Mouse (Mus musculus): ENCODE measurements around the gene Synj2.
"Not testable (repeated sequence)": the region's sequence is repeated elsewhere in the genome, so short reads cannot be mapped to it uniquely, and the experiment has no call there.

The Synj2 gene

DNA sequence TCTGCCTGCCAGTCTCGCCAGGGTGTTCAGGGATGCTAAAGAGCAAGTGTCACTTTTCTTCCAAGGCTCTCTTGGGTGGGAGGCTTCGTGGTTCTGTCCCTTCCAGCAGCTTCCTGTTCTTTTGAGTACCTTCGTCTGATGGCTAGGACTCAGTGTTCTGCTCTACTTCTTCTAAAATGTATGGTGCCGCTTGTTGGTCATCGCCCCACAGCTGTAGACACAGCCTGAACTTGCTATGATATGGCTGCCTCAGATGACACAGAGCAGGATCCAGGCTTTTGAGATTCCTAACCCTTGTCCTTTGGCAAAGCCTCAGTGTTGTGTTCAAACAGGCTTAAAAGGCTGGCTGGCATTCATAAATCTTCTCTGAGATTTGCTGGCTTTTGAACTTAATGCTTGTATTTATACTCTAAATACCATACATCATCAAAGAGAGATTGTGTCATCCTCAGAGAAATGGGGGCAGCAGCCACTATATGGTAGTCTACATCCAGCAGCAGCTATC lies 58.0 kb downstream of the Synj2 start:
- DNase-seq (ENCODE audit: extremely low spot score, low spot score), result no peak

GRCm38 (mm10) chr17:6000864-6001319 lies 59.8 kb downstream of the Synj2 start:
- no peak for DNase-seq (ENCODE audit: extremely low spot score, low spot score)

DNA sequence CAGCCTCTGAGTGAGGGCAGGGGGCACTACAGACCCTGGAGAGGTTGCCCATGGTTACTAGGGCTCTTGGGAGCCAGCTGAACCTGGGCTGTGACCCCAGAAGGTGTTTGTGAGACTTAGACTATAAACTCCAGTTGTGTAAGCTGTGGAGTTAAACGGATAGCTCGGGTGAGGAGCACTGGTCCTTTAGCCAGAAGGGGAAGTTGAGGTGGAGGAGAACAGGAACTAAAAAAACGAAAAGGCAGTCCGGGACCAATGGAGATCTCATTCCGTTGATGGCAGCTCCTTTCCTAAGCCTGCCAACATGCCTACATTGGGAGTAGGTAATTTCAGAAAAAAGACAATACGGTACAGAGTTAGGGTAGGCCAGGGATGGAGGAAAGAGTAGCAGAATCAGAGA lies 60.3 kb downstream of the Synj2 start:
- no peak for DNase-seq (ENCODE audit: extremely low spot score, low spot score)

DNA sequence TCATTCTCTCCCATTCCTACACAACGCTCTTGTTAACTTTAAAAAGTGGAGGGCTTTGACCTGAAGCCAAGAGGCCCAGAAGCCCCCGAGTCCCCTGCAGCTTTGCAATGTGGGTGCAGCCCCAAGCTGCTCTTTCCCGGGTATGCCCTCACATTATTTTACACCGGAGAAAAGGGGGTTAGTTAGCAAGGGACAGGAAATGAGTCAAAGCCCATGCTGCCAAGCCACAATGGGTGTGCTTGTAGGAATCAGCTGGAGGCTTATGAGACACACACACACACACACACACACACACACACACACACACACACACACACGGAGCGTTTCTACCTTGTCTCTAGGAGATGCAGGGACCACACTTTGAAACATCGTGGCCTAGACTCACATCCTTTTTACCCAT lies 60.8 kb downstream of the Synj2 start:
- no peak for DNase-seq (ENCODE audit: extremely low spot score, low spot score)

DNA sequence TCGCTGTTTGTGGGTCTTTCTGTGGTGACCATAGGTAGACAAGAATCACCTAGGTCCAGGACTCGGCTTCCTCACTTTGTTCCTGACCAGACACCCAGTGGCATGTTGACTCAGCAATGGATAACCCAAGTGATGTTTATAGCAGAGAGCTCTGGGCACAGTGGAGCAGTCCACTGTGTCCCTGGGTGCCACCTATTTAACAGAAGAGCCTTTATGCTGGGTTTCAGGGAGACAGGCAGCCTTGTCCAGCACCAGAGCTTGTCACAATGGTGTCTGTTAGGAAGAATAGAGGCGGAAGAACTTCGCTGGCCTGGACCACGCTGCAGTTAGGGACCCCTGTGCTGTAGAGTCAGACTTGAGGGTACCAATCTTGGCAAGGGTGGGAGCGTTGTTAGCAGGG lies 61.5 kb downstream of the Synj2 start:
- DNase-seq (ENCODE audit: extremely low spot score, low spot score), result no peak

DNA sequence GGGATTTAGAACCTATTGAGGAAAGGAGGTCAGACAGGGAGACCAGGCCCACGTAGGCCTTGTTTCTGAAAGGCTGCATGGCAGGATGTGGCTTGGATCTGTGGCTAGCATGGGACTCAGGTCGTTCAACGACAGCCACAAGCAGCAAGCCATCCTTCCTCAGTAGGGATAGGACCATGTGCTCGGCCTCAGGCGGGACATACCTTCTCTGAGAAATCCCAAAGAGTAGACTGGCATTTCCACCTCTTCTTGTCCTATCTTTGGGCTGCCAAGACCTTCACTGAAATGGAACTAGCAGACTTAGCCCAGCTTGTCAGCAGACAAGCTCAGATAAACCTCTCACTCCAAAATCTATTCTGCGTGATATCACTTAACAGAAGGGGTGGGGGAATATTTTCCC lies 62.6 kb downstream of the Synj2 start:
- DNase-seq (ENCODE audit: extremely low spot score, low spot score), result no peak

- DNase-seq (ENCODE audit: extremely low spot score, low spot score), result no peak
Measured at GRCm38 (mm10) chr17:6005246-6005637, 64.2 kb downstream of the Synj2 start.

DNA sequence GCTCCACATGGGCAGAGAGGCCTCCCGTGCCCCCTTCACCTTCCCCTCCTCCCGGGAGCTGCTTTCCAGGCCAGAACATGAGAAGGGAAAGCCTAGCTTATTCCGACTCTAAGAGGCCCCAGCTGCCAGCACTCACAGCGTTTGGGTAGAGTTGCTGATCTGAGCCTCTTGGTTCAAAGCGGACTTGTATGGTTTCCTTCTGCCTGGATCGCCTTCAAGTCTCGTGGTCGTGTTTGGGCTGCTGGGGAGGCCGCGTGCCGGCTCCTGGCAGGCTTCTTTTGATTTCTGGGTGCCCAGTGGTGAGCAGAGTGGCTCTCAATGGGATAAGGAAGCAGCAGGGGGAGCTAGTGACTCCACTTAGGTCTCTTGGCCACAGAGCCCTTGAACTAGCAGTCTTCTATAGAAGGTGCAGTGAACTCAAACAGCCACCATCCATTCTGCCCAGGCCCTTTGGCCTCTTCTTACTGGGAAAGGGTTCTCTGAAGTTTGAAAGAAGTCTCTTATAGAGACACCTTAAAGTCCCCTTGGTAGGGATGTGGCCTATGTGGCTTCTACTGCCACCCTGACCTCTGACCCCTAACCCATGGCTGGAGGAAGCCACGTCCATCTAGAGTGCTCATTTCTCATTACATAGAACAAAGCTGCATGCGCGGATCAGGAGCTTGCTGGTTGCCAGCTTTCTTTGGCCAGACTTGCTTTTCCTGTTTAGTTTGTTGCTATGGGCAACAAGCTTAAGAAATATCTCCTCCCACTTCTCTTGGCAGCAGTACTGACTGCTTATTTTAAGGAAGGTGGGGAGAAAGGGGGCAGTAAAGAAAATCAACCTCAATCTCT lies 64.8 kb downstream of the Synj2 start:
- peak; percentile 36 for DNase-seq (ENCODE audit: extremely low spot score, low spot score)

DNA sequence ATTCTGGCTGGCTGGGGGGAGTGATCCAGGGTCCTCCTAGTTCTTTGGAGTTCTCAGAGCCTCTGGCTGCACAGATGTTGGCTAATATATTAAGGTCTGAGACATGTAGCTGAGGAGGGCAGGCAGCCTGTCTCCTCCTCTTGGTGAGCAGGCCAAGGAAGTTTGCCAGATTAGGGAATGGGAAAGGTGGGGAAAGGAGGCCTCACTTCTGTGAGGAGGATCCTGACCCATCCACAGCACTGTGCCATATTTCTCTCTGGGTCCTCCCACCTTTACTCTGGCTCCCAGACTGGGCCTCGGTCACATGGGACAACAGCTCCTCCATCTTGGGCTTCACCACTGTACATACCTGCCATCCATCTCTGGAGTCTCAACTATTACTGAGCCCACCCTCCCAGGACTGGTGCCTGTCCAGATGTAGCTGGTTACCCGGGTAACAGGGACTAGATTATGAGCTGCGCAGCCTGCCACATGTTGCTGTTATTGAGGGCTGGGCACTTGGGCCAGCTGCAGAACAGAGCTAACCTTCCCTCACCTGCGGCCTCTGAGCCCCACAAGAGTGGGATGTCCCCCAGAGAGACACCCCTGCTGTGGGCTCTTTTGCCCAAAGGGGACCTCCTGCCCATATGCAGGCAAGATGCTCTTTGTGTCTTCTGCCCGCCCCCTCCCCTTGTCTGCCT lies 66.2 kb downstream of the Synj2 start:
- DNase-seq (ENCODE audit: extremely low spot score, low spot score), result no peak

GRCm38 (mm10) chr17:6007902-6008301 lies 66.8 kb downstream of the Synj2 start:
- no peak for DNase-seq (ENCODE audit: extremely low spot score, low spot score)

DNA sequence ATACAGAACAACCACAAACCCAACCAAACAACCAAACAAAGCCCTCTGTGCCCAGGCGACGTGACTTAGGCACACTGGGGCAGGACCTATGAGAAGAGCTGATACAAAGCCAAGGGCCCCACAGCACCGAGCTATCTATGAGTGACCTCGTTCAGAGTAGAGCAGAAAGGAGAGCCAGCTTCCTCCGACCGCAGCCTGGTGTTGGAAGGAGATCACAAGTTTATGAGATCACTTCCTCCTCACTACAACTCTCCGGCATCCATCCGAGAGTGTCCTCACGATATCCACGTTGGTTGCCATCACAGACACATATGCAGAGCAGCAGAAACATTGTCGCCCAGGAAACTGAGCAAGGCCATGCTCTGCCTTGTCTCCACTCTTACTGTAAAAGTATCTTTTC lies 67.5 kb downstream of the Synj2 start:
- no peak for DNase-seq (ENCODE audit: extremely low spot score, low spot score)

GRCm38 (mm10) chr17:6009606-6010005 lies 68.5 kb downstream of the Synj2 start:
- no peak for DNase-seq (ENCODE audit: extremely low spot score, low spot score)

DNA sequence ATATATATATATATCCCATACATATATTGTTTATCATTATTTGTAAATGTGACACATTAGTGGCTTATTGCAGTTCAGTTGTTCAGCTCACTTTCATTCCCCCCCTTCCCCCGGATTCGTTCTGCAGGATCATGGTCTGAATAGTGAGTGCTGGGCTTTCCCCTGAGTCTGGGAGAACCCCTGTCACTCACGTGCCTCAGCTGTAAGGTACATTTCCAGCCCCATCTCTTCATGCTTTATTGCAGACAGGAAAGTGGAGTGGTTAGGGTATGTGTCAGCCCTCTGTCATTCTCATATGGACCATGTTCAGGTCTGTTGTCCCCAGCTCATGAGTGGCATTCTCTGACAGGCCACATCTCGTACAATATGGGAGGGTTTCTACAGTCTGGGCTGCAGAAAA lies 72.0 kb downstream of the Synj2 start:
- no peak for DNase-seq (ENCODE audit: extremely low spot score, low spot score)

- DNase-seq (ENCODE audit: extremely low spot score, low spot score), result no peak
Measured at GRCm38 (mm10) chr17:6014985-6015384, 73.9 kb downstream of the Synj2 start.

- DNase-seq (ENCODE audit: extremely low spot score, low spot score), result no peak
Measured at GRCm38 (mm10) chr17:6016213-6016780, 75.2 kb downstream of the Synj2 start.

GRCm38 (mm10) chr17:6017268-6017667 lies 76.2 kb downstream of the Synj2 start:
- no peak for DNase-seq (ENCODE audit: extremely low spot score, low spot score)

DNA sequence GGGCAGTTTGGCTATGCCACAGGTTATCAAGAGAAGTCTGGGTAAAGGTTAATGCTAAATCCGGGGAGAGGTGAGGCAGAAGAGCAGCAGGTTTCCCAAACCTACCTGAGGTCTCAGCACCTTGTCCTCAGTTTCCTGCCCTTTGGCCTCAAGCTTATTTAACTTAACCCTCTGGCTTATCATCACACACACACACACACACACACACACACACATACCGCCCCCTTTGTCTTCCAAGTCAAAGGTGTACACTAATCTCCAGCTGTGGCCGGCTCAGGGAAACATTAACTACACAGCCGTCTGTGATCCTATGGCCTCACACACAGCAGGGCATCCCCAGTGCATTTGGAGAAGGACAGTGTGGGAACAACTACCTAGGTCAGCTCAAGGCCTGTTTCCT lies 77.3 kb downstream of the Synj2 start:
- DNase-seq (ENCODE audit: extremely low spot score, low spot score), result no peak

DNA sequence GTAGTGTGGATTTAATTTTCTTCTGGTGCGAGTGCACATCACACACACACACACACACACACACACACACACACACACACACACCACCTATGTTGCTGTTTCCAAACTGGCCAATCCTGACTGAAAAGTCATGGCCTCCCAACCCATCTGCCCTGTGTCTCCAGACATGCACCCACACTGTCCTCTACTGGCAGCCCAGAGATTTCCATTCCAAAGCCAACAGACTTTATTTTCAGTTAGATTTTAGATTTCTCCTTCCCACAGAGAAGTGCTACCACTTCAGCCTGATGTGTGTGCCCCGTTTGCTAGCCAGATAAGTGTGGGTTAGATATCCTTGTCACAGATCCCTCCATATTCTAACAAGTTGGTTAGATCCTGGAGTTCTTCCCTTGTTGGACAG lies 78.7 kb downstream of the Synj2 start:
- DNase-seq (ENCODE audit: extremely low spot score, low spot score), result no peak

- no peak for DNase-seq (ENCODE audit: extremely low spot score, low spot score)
Measured at GRCm38 (mm10) chr17:6020636-6021035, 79.6 kb downstream of the Synj2 start.

- not testable (repeated sequence) for DNase-seq (ENCODE audit: extremely low spot score, low spot score)
Measured at GRCm38 (mm10) chr17:6021374-6021789, 80.3 kb downstream of the Synj2 start.

GRCm38 (mm10) chr17:6025831-6026230 lies 84.8 kb downstream of the Synj2 start:
- no peak for DNase-seq (ENCODE audit: extremely low spot score, low spot score)

GRCm38 (mm10) chr17:6035661-6036060 lies 94.6 kb downstream of the Synj2 start:
- no peak for DNase-seq (ENCODE audit: extremely low spot score, low spot score)

Measured in neural tube, embryonic 10.5 days (tissue).